Mouse (Mus musculus) liver, embryonic 14.5 days (tissue): Measurements from ENCODE around the gene Gm572. TPM values are rescaled to one million over a fixed set of nuclear protein-coding genes. Genes with fewer than 3 reads are reported as not detected.

Source experiments
- ATAC-seq: fragments of 200-750 bp; cut with Nextera tagmentation; 2 replicates; pipeline ENCODE4 v1.8.0; 2017; ENCODE audit warnings: moderate number of reproducible peaks, mild to moderate bottlenecking, moderate library complexity; ENCODE audit not compliant: insufficient read depth
- DNase-seq, 3 experiments: peaks; one replicate each; pipeline ENCODE4 v3.0.0-alpha.2; 2012 to 2013; ENCODE audit warnings: low read depth in 3 of 3, low spot score in 3 of 3
- H3K27ac ChIP-seq: fragments of 300-500 bp; sonication (generic); 2 replicates; pipeline ENCODE4 v1.5.1; 2014; ENCODE audit warnings: moderate library complexity, mild to moderate bottlenecking, control low read depth, inconsistent platforms
- H3K27me3 ChIP-seq: fragments of 300-500 bp; sonication (generic); 2 replicates; pipeline ENCODE4 v1.6.1; 2014; ENCODE audit warnings: mild to moderate bottlenecking, low read length, moderate library complexity; ENCODE audit not compliant: control insufficient read depth, insufficient read depth
- H3K36me3 ChIP-seq: fragments of 300-500 bp; sonication (generic); replicated peaks from 2 replicates; pipeline ENCODE4 v1.6.1; 2014; ENCODE audit warnings: low read depth; ENCODE audit not compliant: control insufficient read depth, insufficient read depth
- H3K4me1 ChIP-seq, 2 experiments: fragments of 200-500 bp in 1 of 2; fragments of 300-500 bp in 1 of 2; sonication (generic) in 1 of 2; replicated peaks; 2 replicates each; pipeline ENCODE4 v1.6.1; 2012 to 2014; ENCODE audit warnings: antibody characterized with exemption in 1 of 2, inconsistent platforms in 1 of 2, low read length in 1 of 2; ENCODE audit not compliant: control insufficient read depth in 2 of 2, insufficient read depth in 2 of 2
- H3K4me2 ChIP-seq: fragments of 300-500 bp; sonication (generic); 2 replicates; pipeline ENCODE4 v1.6.1; 2014; ENCODE audit warnings: low read depth, mild to moderate bottlenecking, control low read depth, moderate library complexity
- H3K4me3 ChIP-seq, 2 experiments: fragments of 200-500 bp in 1 of 2; fragments of 300-500 bp in 1 of 2; sonication (generic) in 1 of 2; 2 replicates each; pipeline ENCODE4 v1.5.1; 2012 to 2014; ENCODE audit warnings: low read depth in 2 of 2, low read length in 2 of 2, mild to moderate bottlenecking in 2 of 2, control low read depth in 1 of 2, inconsistent platforms in 1 of 2, moderate library complexity in 1 of 2; ENCODE audit not compliant: insufficient read depth in 1 of 2
- H3K9ac ChIP-seq: fragments of 300-500 bp; sonication (generic); replicated peaks from 2 replicates; pipeline ENCODE4 v1.6.1; 2014; ENCODE audit warnings: mild to moderate bottlenecking, control low read depth, moderate library complexity
- H3K9me3 ChIP-seq: fragments of 300-500 bp; sonication (generic); 2 replicates; pipeline ENCODE4 v1.6.1; 2016; ENCODE audit warnings: low read length, mixed read lengths; ENCODE audit not compliant: control insufficient read depth
- CTCF ChIP-seq: IDR thresholded peaks from 2 replicates; pipeline ENCODE4 v1.5.1; 2016; ENCODE audit warnings: antibody characterized with exemption, low read depth, control low read depth
- EP300 ChIP-seq: IDR thresholded peaks from 2 replicates; pipeline ENCODE4 v1.6.1; 2016; ENCODE audit warnings: antibody characterized with exemption, low read depth
- WGBS: fragments of 180-500 bp; shearing (Covaris S2); extraction: QIAGEN DNeasy Blood & Tissue Kit; methylation state at CpG from one replicate; pipeline ENCODE4 v1.1.7; 2014; ENCODE audit not compliant: insufficient replicate concordance; 5-methylcytosine and 5-hydroxymethylcytosine counted together
- polyA plus RNA-seq, 2 experiments: library from polyadenylated mRNA; depleted of rRNA in 1 of 2; stranded (reverse) in 1 of 2; unstranded in 1 of 2; fragments of >200 nt; fragmentation: Nextera tagmentation in 1 of 2; extraction: Ambion mirVana in 1 of 2; gene quantifications; 2 replicates each; pipeline versions ENCODE4 v1.2.1 to v1.2.3; 2012 to 2014

Gm572 gene
- polyA plus RNA-seq, 2 experiments, result not detected

GRCm38 (mm10) chr4:148613738-148614137 lies 29.4 kb upstream of the Gm572 start:
- TF ChIP-seq EP300 (no peak), CTCF (no peak)
- Histone ChIP-seq H3K9ac (no peak overlapping the region), H3K27me3 (no peaks in the 10 kb centered on the region), H3K36me3 (peaks cover 52% of the 10 kb centered on the region), H3K4me2 (no peak overlapping the region), H3K4me3 (no peak overlapping the region), H3K27ac (no peak overlapping the region), H3K9me3 (no peaks in the 10 kb centered on the region), H3K4me1 (no peaks in the 10 kb centered on the region)
- WGBS, result 83% methylated on average over 9 of the region's 9 CpGs
- ATAC-seq (no peak), DNase-seq (no peak)

GRCm38 (mm10) chr4:148619805-148620204 lies 23.3 kb upstream of the Gm572 start:
- TF ChIP-seq EP300 (no peak), CTCF (no peak)
- no peak overlapping the region for H3K9ac ChIP-seq
- DNase-seq, result no peak
- WGBS, result 52% methylated on average over 1 of the region's 1 CpGs
- no peaks in the 10 kb centered on the region for H3K27me3 ChIP-seq
- no peak overlapping the region for H3K4me2 ChIP-seq
- no peak overlapping the region for H3K27ac ChIP-seq
- H3K4me1 ChIP-seq, result peaks cover 0 to 9% of the 10 kb centered on the region in 2 experiments; a peak in 2 of 4 replicates
- no peak overlapping the region for H3K4me3 ChIP-seq
- H3K36me3 ChIP-seq, result peaks cover 95% of the 10 kb centered on the region
- H3K9me3 ChIP-seq, result no peaks in the 10 kb centered on the region
- no peak for ATAC-seq

GRCm38 (mm10) chr4:148620718-148621117 lies 22.4 kb upstream of the Gm572 start:
- DNase-seq, result no peak
- H3K4me2 ChIP-seq, result no peak overlapping the region
- no peak for TF ChIP-seq CTCF
- TF ChIP-seq EP300, result no peak
- H3K4me1 ChIP-seq, result peaks cover 0 to 13% of the 10 kb centered on the region in 2 experiments; a peak in 2 of 4 replicates
- H3K9me3 ChIP-seq, result no peaks in the 10 kb centered on the region
- no peaks in the 10 kb centered on the region for H3K27me3 ChIP-seq
- no peak overlapping the region for H3K4me3 ChIP-seq
- no peak overlapping the region for H3K9ac ChIP-seq
- H3K36me3 ChIP-seq, result peaks cover 90% of the 10 kb centered on the region
- 84% methylated on average over 1 of the region's 1 CpGs for WGBS
- no peak overlapping the region for H3K27ac ChIP-seq
- no peak for ATAC-seq

DNA sequence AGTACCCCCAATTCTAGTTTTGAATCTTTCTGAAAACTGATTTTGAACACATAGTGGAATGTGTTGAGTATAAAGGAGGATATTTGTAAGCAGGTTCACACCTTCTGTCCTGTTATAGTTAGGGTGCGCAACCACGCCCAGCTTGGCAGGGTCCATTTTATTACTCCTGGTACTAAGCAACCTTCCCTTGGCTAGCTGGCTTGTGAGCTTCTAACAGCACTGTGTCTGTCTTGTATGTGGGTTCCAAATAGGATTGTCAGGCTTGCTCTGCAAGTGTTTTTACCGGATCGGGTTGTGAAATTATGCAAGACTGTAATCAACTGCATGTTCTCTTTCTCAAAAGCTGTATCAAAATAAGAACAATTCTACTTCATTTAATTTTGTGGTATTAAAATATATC lies 20.6 kb upstream of the Gm572 start:
- ATAC-seq, result no peak
- H3K27ac ChIP-seq, result no peak overlapping the region

GRCm38 (mm10) chr4:148623609-148624008 lies 19.5 kb upstream of the Gm572 start:
- WGBS, result 78% methylated on average over 4 of the region's 4 CpGs
- DNase-seq (no peak), ATAC-seq (no peak)
- Histone ChIP-seq H3K4me1 (peaks cover 6 to 18% of the 10 kb centered on the region in 2 experiments; a peak in 3 of 4 replicates), H3K9me3 (no peaks in the 10 kb centered on the region), H3K9ac (no peak overlapping the region), H3K36me3 (peaks cover 65% of the 10 kb centered on the region), H3K4me3 (no peak overlapping the region), H3K4me2 (peak overlapping the region; percentile 4; the same call in 1 of the 2 replicates), H3K27ac (no peak overlapping the region), H3K27me3 (no peaks in the 10 kb centered on the region)
- no peak for TF ChIP-seq EP300
- no peak for TF ChIP-seq CTCF

More for the DNA sequence above, 20.6 kb upstream of the Gm572 start:
- Histone ChIP-seq H3K36me3 (peaks cover 73% of the 10 kb centered on the region), H3K4me2 (no peak overlapping the region), H3K9ac (no peak overlapping the region), H3K9me3 (no peaks in the 10 kb centered on the region), H3K4me3 (no peak overlapping the region), H3K27me3 (no peaks in the 10 kb centered on the region), H3K4me1 (peaks cover 5 to 17% of the 10 kb centered on the region in 2 experiments; a peak in 3 of 4 replicates)
- WGBS, result 91% methylated on average over 4 of the region's 4 CpGs
- DNase-seq, result no peak
- TF ChIP-seq EP300 (no peak), CTCF (no peak)
